Mouse (Mus musculus) small intestine, adult 2 months (tissue): ENCODE measurements around the gene Lrrc61.
"Not testable (repeated sequence)": the region's sequence is repeated elsewhere in the genome, so short reads cannot be mapped to it uniquely, and the experiment has no call there.

Experiments
- CTCF ChIP-seq: fragments of 200-500 bp; IDR thresholded peaks from 2 replicates; pipeline ENCODE4 v1.5.1; 2012; ENCODE audit warnings: low read depth, mild to moderate bottlenecking, control low read depth, inconsistent platforms, low read length, moderate library complexity, mixed read lengths; ENCODE audit not compliant: insufficient replicate concordance, insufficient read length; ENCODE audit errors: extremely low read depth
- POLR2A ChIP-seq: fragments of 200-500 bp; IDR thresholded peaks from 2 replicates; pipeline ENCODE4 v1.6.1; 2012; ENCODE audit warnings: low read depth, mild to moderate bottlenecking, control low read depth, inconsistent platforms, low read length, moderate library complexity

GRCm38 (mm10) chr6:48524882-48525281 lies 29.7 kb upstream of the Lrrc61 start:
- not testable (repeated sequence) for TF ChIP-seq CTCF, POLR2A
